Mouse (Mus musculus) gastrocnemius, adult 2 months (tissue): ENCODE results near the gene Sash1. TPM values are rescaled to one million over a fixed set of nuclear protein-coding genes. Genes with fewer than 3 reads are reported as not detected.
"Not testable (repeated sequence)": the region's sequence is repeated elsewhere in the genome, so short reads cannot be mapped to it uniquely, and the experiment has no call there.

ENCODE experiments used
- DNase-seq: peaks from one replicate; pipeline ENCODE4 v3.0.0; 2022
- H3K27ac ChIP-seq: fragments of 200-600 bp; 2 replicates; pipeline ENCODE4 v1.8.1; 2022; ENCODE audit warnings: mild to moderate bottlenecking
- H3K4me3 ChIP-seq: fragments of 200-600 bp; 2 replicates; pipeline ENCODE4 v1.8.1; 2022; ENCODE audit warnings: mild to moderate bottlenecking, moderate library complexity
- CTCF ChIP-seq: fragments of 200-600 bp; IDR thresholded peaks from 2 replicates; pipeline ENCODE4 v1.8.1; 2022; ENCODE audit warnings: antibody characterized with exemption, mild to moderate bottlenecking, moderate library complexity
- intact Hi-C: fragments of 180-260 bp; cut with DNase I; formaldehyde crosslinking; loops from one replicate; pipeline ENCODE4 v1.15.1; 2025
- total RNA-seq, 2 experiments: library from RNA; stranded (reverse); gene quantifications; 2 replicates each; pipeline ENCODE4 v1.2.3; 2021

The Sash1 gene
- total RNA-seq, 2 experiments from 2014 or later: 10.6 to 17.9 TPM

DNA sequence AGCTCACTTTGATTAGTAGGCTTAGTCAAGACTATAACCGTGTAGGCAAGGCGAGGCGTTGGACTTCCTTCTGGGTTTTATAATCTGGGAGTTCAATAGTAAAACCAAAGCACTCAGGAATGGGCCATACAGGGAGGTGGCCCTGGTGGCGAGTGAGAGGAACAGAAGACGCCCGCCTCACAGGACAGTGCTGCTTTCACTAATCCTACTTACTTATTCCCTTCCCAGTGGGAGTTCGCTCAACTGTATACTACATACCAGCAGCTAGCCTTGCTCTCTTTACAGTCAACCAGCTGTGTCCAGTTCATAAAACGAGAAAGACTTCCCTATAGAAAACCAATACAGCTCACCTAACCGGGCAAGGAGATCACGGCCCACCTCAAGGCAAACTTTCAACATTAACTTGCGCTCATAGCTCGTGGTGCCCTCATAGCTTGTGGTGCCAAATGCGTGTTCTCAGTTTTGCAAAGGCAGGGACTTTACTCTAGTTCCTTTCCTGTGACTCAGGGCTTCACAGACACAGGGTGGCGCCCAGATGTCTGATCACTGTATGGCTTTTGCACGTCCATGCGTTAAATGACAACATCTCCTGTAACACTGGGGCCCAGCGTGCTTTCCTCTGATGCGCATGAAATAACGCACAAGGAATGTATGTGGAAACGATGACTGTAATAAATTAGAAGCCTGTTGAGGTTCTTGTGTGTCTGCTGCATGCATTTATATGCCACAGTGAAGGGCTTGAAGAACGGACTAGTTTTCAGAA is 138.2 kb downstream of the Sash1 start:
- no peak for DNase-seq
- no peak for TF ChIP-seq CTCF
- Histone ChIP-seq H3K27ac (peak overlapping the region; percentile 5; the same call in 1 of the 2 replicates), H3K4me3 (peak overlapping the region; percentile 7; the same call in 1 of the 2 replicates)
- intact Hi-C loops: no loop called here

DNA sequence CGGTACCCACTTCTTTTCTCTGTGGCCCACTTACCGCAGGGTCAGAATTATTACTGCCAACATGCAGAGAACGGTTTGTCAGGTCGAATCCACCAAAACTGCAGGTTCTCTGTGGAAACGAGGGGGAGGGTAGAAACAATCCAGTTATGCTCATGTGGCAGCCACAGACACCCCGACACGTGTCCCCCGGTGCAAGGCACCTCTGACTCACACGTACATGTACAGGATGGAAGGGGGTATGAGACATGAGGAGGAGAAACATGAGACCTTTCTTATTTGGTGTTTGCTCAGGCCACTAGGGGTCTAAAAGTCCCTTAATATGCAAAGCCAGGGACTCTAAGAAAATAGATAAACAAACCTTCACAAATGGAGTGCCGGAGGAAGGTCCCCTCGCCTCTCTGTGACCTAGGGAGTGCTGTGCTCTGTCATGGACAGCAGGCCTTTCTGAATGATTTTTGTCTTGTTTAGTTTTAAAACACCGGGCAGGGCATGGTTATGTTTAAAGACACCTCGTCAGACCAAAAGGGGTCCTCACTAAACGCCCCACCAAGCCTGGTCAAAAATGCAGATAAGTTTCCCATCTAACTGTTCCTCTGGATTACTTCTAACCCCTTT is 139.7 kb downstream of the Sash1 start:
- TF ChIP-seq CTCF: no peak
- no peak for DNase-seq
- intact Hi-C loops: no loop called here
- Histone ChIP-seq H3K4me3 (no peak overlapping the region), H3K27ac (no peak overlapping the region)

DNA sequence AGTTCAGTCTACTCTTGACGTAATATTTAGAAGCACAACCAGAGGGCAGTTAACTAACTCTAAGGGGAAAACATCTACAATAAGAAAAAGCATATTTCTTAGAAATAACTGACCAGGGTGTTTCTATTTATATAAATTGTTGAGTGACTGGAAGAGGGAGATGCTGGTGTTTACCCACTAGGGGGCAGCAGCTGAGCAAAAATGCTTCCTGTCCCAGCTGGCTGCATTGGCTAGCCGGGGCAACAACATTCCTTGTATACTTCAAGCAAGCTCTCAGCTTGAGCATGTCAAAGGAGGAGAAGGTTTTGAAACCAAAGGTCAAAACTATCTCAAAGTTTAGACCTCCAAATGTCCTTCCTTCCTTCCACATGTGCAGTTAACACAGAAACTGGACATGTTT is 143.0 kb downstream of the Sash1 start:
- peak overlapping the region; percentile 8; the same call in 1 of the 2 replicates for H3K27ac ChIP-seq
- H3K4me3 ChIP-seq: no peak overlapping the region
- DNase-seq: peak; percentile 81
- intact Hi-C loops: loop anchor here (2.0 to 5.0 kb wide), 3 partner anchors 52 to 324 kb away; no protein-coding TSS in a partner anchor
- TF ChIP-seq CTCF: peak; percentile 90

DNA sequence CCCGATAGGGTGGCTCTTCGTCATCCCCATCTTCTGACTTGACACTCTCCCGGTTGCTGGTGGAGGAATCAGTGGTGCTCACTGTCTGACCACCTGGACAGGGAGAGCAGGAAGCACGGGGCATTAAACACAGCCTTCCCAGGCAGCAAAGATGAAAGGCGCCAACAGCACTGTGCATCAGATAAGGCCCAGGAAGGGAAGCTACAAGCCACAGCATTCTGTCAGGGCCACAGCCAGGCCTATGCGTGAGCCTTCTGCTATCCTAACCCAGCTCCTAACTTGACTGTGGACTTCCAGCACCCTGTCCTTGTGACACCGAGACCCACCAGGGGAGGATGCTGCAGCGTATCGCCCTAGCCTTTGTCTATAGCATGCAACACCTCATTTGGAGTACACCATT is 144.4 kb downstream of the Sash1 start:
- intact Hi-C loops: loop anchor here (5.0 kb wide), 2 partner anchors 231 to 326 kb away; no protein-coding TSS in a partner anchor
- no peak for DNase-seq
- Histone ChIP-seq H3K27ac (no peak overlapping the region), H3K4me3 (no peak overlapping the region)
- TF ChIP-seq CTCF: no peak

DNA sequence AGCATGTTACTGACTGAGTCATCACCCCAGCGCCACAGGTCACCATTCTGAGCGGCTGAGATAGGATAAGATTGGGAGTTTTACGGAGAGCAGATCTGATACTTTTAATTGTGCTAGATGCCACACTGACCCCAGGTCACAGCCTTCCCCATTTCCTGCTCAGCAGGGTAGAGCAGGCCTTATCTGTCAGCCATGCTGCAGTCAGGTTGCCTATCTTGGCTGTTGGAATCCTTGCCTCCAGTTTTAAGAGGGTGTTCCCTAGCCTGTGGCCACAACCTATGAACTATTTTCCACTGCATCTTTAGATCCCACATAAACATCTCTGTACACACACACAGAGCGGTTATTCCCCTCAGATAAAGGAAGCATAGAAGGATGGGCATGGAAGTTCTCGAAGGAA is 145.1 kb downstream of the Sash1 start:
- DNase-seq: no peak
- intact Hi-C loops: loop anchor here (5.0 kb wide), 2 partner anchors 232 to 327 kb away; no protein-coding TSS in a partner anchor
- Histone ChIP-seq H3K27ac (no peak overlapping the region), H3K4me3 (no peak overlapping the region)
- TF ChIP-seq CTCF: no peak

DNA sequence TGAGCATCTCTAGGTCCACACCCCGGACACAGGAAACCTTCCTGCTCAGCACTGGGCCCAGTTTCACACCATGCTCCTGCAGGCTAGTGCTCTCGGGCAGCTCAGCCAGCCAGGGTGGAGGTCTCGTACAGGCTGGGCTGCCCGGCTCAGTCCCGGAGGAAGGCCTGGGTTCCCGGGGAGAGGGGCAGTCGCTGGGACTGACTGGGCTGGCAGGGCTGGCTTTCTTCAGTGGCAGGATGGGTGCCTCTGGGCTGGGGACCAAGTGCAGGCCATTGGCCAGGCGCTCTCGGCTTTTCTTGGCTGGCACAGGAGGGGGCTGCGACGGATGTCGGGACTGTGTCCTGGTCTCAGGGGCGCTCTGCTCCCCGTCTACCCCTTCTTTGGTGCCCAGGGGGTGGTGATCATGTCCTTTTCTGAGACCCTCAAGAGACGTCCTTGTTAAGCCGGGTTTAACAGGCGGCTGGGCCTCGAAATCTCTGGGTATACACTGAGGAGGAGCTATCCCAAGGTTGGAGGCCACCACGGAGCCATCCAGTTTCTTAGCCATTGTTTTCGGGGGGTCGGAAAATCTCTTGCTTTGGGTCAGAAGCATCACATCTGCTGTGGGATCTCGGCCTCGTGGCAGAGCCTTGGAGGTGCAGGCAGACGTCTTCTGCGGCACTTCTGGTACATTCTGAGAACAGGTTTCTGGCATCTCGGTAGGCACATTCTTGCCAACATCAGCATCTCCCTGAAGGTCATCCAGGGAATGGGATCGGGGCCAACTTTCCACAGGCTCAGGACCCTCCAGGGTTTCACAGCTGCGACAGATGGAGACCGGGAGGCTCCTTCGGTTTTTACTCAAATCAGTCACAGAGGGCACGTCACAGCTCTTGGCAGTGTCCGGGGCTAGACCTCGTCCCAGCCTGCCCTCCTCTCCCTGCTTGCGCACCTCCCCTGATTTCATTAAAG is 156.2 kb downstream of the Sash1 start:
- intact Hi-C loops: no loop called here
- DNase-seq: peak; percentile 38
- no peak overlapping the region for H3K4me3 ChIP-seq
- H3K27ac ChIP-seq: no peak overlapping the region
- TF ChIP-seq CTCF: no peak

DNA sequence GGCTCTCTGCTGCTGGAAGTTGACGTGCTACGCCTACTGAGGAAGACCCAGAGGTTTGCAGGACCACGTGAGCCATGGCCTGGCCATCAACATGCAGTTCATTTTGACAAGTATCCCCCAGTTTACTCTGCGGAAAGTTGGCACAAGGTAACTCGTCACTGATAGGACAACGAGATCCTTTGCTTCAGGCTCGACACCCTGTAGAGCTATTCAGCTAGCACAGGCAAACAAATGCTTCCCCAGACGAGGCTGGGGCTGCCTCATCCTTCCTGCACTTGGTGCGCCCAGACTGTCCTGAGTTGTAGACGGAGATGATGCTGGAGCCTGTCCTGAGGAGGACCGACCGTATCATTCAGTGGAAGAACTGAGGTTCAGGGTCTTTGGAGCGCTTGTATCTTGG is 166.5 kb downstream of the Sash1 start:
- TF ChIP-seq CTCF: no peak
- intact Hi-C loops: loop anchor here (10.0 kb wide), 1 partner anchor 395 kb away; no protein-coding TSS in a partner anchor
- DNase-seq: no peak
- Histone ChIP-seq H3K27ac (no peak overlapping the region), H3K4me3 (no peak overlapping the region)

DNA sequence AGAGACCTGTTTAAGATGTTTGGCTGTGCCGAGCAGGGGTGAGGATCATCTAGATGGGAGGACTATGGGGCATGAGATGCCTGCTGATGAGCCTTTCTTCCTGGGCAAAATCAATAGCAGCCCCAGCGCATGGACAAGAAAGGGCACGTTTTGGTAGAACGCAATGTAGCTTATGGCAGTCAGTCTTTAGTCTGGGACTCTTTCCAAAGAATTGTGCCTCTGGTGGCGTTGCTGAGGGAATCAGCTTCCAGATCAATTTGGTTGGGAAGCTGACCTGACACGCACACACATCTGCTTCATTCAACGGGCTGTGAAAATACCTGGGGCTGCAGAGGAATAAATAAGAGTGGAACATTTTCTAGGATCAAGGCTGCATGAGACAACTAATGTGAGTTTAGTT is 167.0 kb downstream of the Sash1 start:
- intact Hi-C loops: loop anchor here (10.0 kb wide), 1 partner anchor 394 kb away; no protein-coding TSS in a partner anchor
- Histone ChIP-seq H3K4me3 (no peak overlapping the region), H3K27ac (no peak overlapping the region)
- DNase-seq: no peak
- TF ChIP-seq CTCF: no peak

DNA sequence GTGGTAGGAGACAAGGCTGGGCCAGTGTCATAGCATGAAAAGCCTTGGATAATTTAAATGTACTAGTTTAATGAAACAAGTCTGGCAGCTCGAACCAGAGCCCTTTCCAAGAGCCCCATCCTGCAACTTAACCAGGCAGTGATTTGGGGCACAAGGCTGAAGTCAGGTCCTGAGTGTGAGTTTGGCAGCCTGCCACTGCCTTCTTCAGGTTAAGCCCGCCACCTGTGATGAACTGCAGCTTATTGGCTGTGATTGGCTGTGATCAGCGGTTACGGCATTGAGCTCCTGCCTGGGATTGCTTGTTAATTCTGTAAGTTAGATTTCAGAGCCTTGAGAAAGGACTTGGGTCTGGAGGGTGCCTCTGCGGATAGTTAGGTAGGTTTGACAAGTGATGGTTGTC is 168.7 kb downstream of the Sash1 start:
- no peak for TF ChIP-seq CTCF
- DNase-seq: no peak
- Histone ChIP-seq H3K27ac (no peak overlapping the region), H3K4me3 (no peak overlapping the region)
- intact Hi-C loops: loop anchor here (10.0 kb wide), 1 partner anchor 392 kb away; no protein-coding TSS in a partner anchor

DNA sequence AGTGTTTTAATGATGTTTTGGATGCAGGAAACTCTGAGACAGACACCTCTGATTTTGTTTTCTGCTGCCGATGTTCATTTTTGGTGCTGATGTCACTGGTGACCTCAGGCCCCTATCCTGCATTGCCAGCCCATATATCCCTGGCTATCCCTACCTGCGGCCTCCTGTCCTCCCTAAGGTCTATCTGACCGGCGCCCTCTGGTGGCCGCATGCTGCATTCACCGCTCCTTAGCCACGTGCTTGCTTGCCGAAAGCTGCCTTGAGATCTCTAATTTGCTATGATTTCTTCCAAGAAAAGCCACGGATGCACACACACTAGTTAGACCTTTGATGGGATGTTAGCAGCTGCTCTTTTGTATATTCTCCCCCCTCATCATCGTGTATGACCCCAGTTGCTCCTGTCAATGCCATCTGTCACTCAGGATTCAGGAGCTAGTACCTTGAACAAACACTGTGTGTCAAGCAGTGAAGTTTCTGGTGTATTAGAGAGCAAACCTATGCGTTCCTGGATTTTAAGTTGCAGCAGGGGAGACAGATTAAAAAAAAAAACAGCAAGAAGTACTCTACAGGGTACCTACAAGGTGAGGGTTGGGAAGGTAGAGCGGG is 170.1 kb downstream of the Sash1 start:
- H3K4me3 ChIP-seq: no peak overlapping the region
- intact Hi-C loops: loop anchor here (10.0 kb wide), 1 partner anchor 391 kb away; no protein-coding TSS in a partner anchor
- peak; percentile 83 for DNase-seq
- no peak overlapping the region for H3K27ac ChIP-seq
- TF ChIP-seq CTCF: peak; percentile 96

DNA sequence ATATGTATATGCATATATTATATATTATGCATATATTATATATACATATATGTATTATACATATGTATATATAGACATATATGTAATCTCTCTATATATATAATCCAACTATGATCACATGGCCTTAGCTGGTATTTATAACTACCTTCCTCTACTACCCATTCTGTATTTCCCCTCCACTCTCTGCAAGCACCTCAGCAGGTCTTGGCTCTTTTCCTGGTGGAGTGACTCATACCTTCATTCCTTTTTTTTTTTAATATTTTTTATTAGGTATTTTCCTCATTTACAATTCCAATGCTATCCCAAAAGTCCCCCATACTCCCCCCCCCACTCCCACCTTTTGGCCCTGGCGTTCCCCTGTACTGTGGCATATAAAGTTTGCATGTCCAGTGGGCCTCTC is 189.2 kb downstream of the Sash1 start:
- H3K4me3 ChIP-seq, DNase-seq, H3K27ac ChIP-seq, intact Hi-C loops: not testable (repeated sequence)

DNA sequence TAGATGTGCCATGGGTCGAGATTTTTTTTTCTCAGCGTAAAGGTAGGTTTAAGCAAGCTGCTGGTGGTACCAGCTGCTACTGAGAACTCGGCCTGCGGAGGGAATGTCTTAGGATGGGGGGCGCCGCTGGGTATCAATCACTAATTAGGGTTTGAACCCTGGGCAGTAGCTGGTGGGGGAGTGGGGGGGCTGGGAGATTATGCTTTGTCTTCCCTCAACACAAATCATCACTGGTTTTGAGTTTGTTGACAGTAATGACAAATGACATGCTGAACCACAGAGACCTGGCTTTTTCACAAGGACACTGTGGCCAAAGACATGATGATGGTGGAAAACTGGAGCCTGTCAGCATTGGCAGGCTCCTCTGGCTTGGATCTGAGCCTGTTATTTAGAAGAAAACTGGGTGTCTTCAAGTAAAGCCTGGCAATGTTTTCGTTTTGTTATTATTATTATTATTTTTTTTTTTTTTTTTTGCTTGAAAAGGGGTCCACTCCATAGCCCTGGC is 191.8 kb downstream of the Sash1 start:
- intact Hi-C loops: no loop called here
- H3K4me3 ChIP-seq: no peak overlapping the region
- DNase-seq: no peak
- no peak overlapping the region for H3K27ac ChIP-seq
- no peak for TF ChIP-seq CTCF
